Mouse (Mus musculus): ENCODE measurements around the gene Timp3. TPM values are rescaled to one million over a fixed set of nuclear protein-coding genes. Genes with fewer than 3 reads are reported as not detected.

Gene Timp3
- total and polyA plus RNA-seq, 3 experiments, result not detected

GRCm38 (mm10) chr10:86307235-86307634 is 7.1 kb downstream of the Timp3 start:
- Histone ChIP-seq H3K4me3 (ENCODE audit: control insufficient read depth in 1 of 2, insufficient read depth in 1 of 2, low read depth in 2 of 2, low read length in 2 of 2) (no peak overlapping the region), H3K27ac (ENCODE audit: control insufficient read depth, low read depth, low read length) (no peak overlapping the region), H3K9me3 (replicated peaks; ENCODE audit: insufficient read depth, low read length) (no peaks in the 10 kb centered on the region), H3K36me3 (ENCODE audit: control insufficient read depth in 1 of 2, insufficient read depth in 2 of 2, low read length in 2 of 2) (no peaks in the 10 kb centered on the region), H3K27me3 (ENCODE audit: control insufficient read depth in 1 of 2, insufficient read depth in 2 of 2, low read length in 2 of 2) (no peaks in the 10 kb centered on the region), H3K9ac (ENCODE audit: control insufficient read depth, low read depth, low read length, poor library complexity, severe bottlenecking) (no peak overlapping the region), H3K79me2 (ENCODE audit: control insufficient read depth, insufficient read depth, low read length, poor library complexity) (no peaks in the 10 kb centered on the region), H3K4me1 (ENCODE audit: control insufficient read depth in 1 of 2, insufficient read depth in 2 of 2, low read length in 2 of 2) (no peaks in the 10 kb centered on the region)
- no peak for DNase-seq (ENCODE audit: low read depth, low spot score)
- TF ChIP-seq E2F4 (IDR thresholded peaks at IDR 0.05; ENCODE audit: borderline replicate concordance, low read depth, low read length) (no peak), POLR2AphosphoS5 (IDR thresholded peaks at IDR 0.05; ENCODE audit: borderline replicate concordance, low read depth, low read length) (no peak), CHD1 (IDR thresholded peaks at IDR 0.05; ENCODE audit: low read depth, low read length) (no peak), MEF2A (IDR thresholded peaks at IDR 0.05; ENCODE audit: extremely low read depth, insufficient replicate concordance, low read depth, low read length, poor library complexity, severe bottlenecking) (no peak), CHD2 (IDR thresholded peaks at IDR 0.05; ENCODE audit: low read length) (no peak), BHLHE40 (IDR thresholded peaks at IDR 0.05; ENCODE audit: borderline replicate concordance, low read depth, low read length) (no peak), GABPA (IDR thresholded peaks at IDR 0.05; ENCODE audit: low read depth, low read length) (no peak), CTCF (IDR thresholded peaks at IDR 0.05 in 2 of 3, conservative IDR thresholded peaks at IDR 0.05 in 1 of 3; ENCODE audit: control insufficient read depth in 1 of 3, insufficient read depth in 1 of 3, low read depth in 2 of 3, low read length in 3 of 3, poor library complexity in 1 of 3, severe bottlenecking in 1 of 3) (no peak), KAT2A (conservative IDR thresholded peaks at IDR 0.05; ENCODE audit: low read depth, low read length) (no peak), GATA1 (IDR thresholded peaks at IDR 0.05; ENCODE audit: low read depth, low read length) (no peak), TCF12 (IDR thresholded peaks at IDR 0.05; ENCODE audit: low read depth, low read length) (no peak)

- no peaks in the 10 kb centered on the region for H3K4me1 ChIP-seq (ENCODE audit: control insufficient read depth in 1 of 2, insufficient read depth in 2 of 2, low read length in 2 of 2)
- no peaks in the 10 kb centered on the region for H3K36me3 ChIP-seq (ENCODE audit: control insufficient read depth in 1 of 2, insufficient read depth in 2 of 2, low read length in 2 of 2)
- H3K4me3 ChIP-seq (ENCODE audit: control insufficient read depth in 1 of 2, insufficient read depth in 1 of 2, low read depth in 2 of 2, low read length in 2 of 2), result no peak overlapping the region
- TF ChIP-seq EP300 (IDR thresholded peaks at IDR 0.05; ENCODE audit: low read depth in 1 of 2, low read length in 2 of 2) (no peak), ELF1 (IDR thresholded peaks at IDR 0.05; ENCODE audit: low read depth, low read length) (no peak), POLR2AphosphoS2 (IDR thresholded peaks at IDR 0.05; ENCODE audit: low read length) (no peak), GATA1 (IDR thresholded peaks at IDR 0.05; ENCODE audit: low read depth, low read length) (no peak), ZNF384 (IDR thresholded peaks at IDR 0.05; ENCODE audit: low read depth, low read length) (no peak), CHD2 (IDR thresholded peaks at IDR 0.05; ENCODE audit: low read length) (no peak), KAT2A (conservative IDR thresholded peaks at IDR 0.05; ENCODE audit: low read depth, low read length) (no peak), UBTF (IDR thresholded peaks at IDR 0.05; ENCODE audit: borderline replicate concordance, insufficient read depth, low read depth, low read length) (no peak), GABPA (IDR thresholded peaks at IDR 0.05; ENCODE audit: low read depth, low read length) (no peak), MAZ (IDR thresholded peaks at IDR 0.05; ENCODE audit: low read depth, low read length) (no peak), MEF2A (IDR thresholded peaks at IDR 0.05; ENCODE audit: extremely low read depth, insufficient replicate concordance, low read depth, low read length, poor library complexity, severe bottlenecking) (no peak), MYC (IDR thresholded peaks at IDR 0.05; ENCODE audit: low read depth, low read length) (no peak), TCF12 (IDR thresholded peaks at IDR 0.05; ENCODE audit: low read depth, low read length) (no peak), TAL1 (IDR thresholded peaks at IDR 0.05; ENCODE audit: low read length) (no peak), USF2 (IDR thresholded peaks at IDR 0.05; ENCODE audit: borderline replicate concordance in 1 of 2, insufficient read depth in 1 of 2, low read depth in 1 of 2, low read length in 2 of 2) (no peak), POLR2AphosphoS5 (IDR thresholded peaks at IDR 0.05; ENCODE audit: borderline replicate concordance, low read depth, low read length) (no peak), NELFE (IDR thresholded peaks at IDR 0.05; ENCODE audit: low read depth, low read length) (no peak)
- H3K79me2 ChIP-seq (ENCODE audit: control insufficient read depth, insufficient read depth, low read length, poor library complexity), result no peaks in the 10 kb centered on the region
- H3K9me3 ChIP-seq (replicated peaks; ENCODE audit: insufficient read depth, low read length), result no peaks in the 10 kb centered on the region
- no peaks in the 10 kb centered on the region for H3K27me3 ChIP-seq (ENCODE audit: control insufficient read depth in 1 of 2, insufficient read depth in 2 of 2, low read length in 2 of 2)
- no peak overlapping the region for H3K27ac ChIP-seq (ENCODE audit: control insufficient read depth, low read depth, low read length)
- no peak for DNase-seq (ENCODE audit: low read depth, low spot score)
- H3K9ac ChIP-seq (ENCODE audit: control insufficient read depth, low read depth, low read length, poor library complexity, severe bottlenecking), result no peak overlapping the region
These were observed 10.4 kb downstream of the Timp3 start for GRCm38 (mm10) chr10:86310527-86310926.

All from MEL (cell line).